Mouse (Mus musculus) midbrain, embryonic 14.5 days (tissue): ENCODE results near the gene Serpinb9b. TPM values are rescaled to one million over a fixed set of nuclear protein-coding genes. Genes with fewer than 3 reads are reported as not detected.

ENCODE experiments used
- ATAC-seq: fragments of 200-750 bp; cut with Nextera tagmentation; 2 replicates; pipeline ENCODE4 v1.8.0; 2017; ENCODE audit warnings: moderate number of reproducible peaks, moderate library complexity; ENCODE audit not compliant: low FRiP score, low TSS enrichment
- DNase-seq: peaks from one replicate; pipeline ENCODE4 v3.0.0-alpha.2; 2015
- H3K27ac ChIP-seq: fragments of 300-500 bp; sonication (generic); replicated peaks from 2 replicates; pipeline ENCODE4 v1.5.1; 2014; ENCODE audit warnings: mild to moderate bottlenecking, low read depth, low read length, moderate library complexity
- H3K27me3 ChIP-seq: fragments of 300-500 bp; sonication (generic); 2 replicates; pipeline ENCODE4 v1.6.1; 2014; ENCODE audit warnings: low read length, control low read depth, mixed read lengths; ENCODE audit not compliant: control insufficient read depth, insufficient read depth
- H3K36me3 ChIP-seq: fragments of 300-500 bp; sonication (generic); 2 replicates; pipeline ENCODE4 v1.6.1; 2014; ENCODE audit warnings: low read length, control low read depth; ENCODE audit not compliant: control insufficient read depth, insufficient read depth
- H3K4me1 ChIP-seq: fragments of 300-500 bp; sonication (generic); 2 replicates; pipeline ENCODE4 v1.6.1; 2014; ENCODE audit warnings: mild to moderate bottlenecking, antibody characterized with exemption, low read length, control low read depth; ENCODE audit not compliant: control insufficient read depth, insufficient read depth
- H3K4me2 ChIP-seq: fragments of 300-500 bp; sonication (generic); 2 replicates; pipeline ENCODE4 v1.6.1; 2014; ENCODE audit warnings: mild to moderate bottlenecking, low read length, moderate library complexity
- H3K4me3 ChIP-seq: fragments of 300-500 bp; sonication (generic); replicated peaks from 2 replicates; pipeline ENCODE4 v1.5.1; 2014; ENCODE audit warnings: low read depth, low read length
- H3K9ac ChIP-seq: fragments of 300-500 bp; sonication (generic); replicated peaks from 2 replicates; pipeline ENCODE4 v1.6.1; 2014; ENCODE audit warnings: mild to moderate bottlenecking, low read length, moderate library complexity
- H3K9me3 ChIP-seq: fragments of 300-500 bp; sonication (generic); 2 replicates; pipeline ENCODE4 v1.6.1; 2016; ENCODE audit warnings: low read length, control low read depth, mixed read lengths; ENCODE audit not compliant: control insufficient read depth
- WGBS: fragments of 180-500 bp; shearing (Covaris S2); extraction: QIAGEN DNeasy Blood & Tissue Kit; methylation state at CpG from one replicate; pipeline ENCODE4 v1.1.7; 2014; 5-methylcytosine and 5-hydroxymethylcytosine counted together
- polyA plus RNA-seq: library from polyadenylated mRNA; unstranded; fragments of >200 nt; fragmentation: Nextera tagmentation; extraction: Ambion mirVana; gene quantifications from 2 replicates; pipeline ENCODE4 v1.2.1, GENCODE M21; 2014

The Serpinb9b gene
- polyA plus RNA-seq, 1 experiment from 2014 or later: 0.62 TPM

GRCm38 (mm10) chr13:33003523-33004413 lies 23.4 kb upstream of the Serpinb9b start:
- DNase-seq (no peak), ATAC-seq (no peak)
- Histone ChIP-seq H3K4me1 (no peaks in the 10 kb centered on the region), H3K27me3 (no peaks in the 10 kb centered on the region), H3K36me3 (no peaks in the 10 kb centered on the region), H3K9me3 (no peaks in the 10 kb centered on the region), H3K4me2 (peak overlapping the region; percentile 46), H3K4me3 (no peak overlapping the region; the same call in 1 of the 2 replicates), H3K27ac (no peak overlapping the region), H3K9ac (peak overlapping the region; percentile 36; the same call in 1 of the 2 replicates)
- WGBS: 74% methylated on average over 9 of the region's 9 CpGs

- DNase-seq (peak; percentile 68), ATAC-seq (peak; percentile 66)
- peak overlapping the region; percentile 36; the same call in 1 of the 2 replicates for H3K9ac ChIP-seq
- no peaks in the 10 kb centered on the region for H3K36me3 ChIP-seq
- no peaks in the 10 kb centered on the region for H3K4me1 ChIP-seq
- peak overlapping the region; percentile 46 for H3K4me2 ChIP-seq
- no peak overlapping the region for H3K27ac ChIP-seq
- H3K27me3 ChIP-seq: no peaks in the 10 kb centered on the region
- H3K9me3 ChIP-seq: no peaks in the 10 kb centered on the region
- peak overlapping the region; percentile 15 for H3K4me3 ChIP-seq
- WGBS: 21% methylated on average over 12 of the region's 12 CpGs
Observed at GRCm38 (mm10) chr13:33004414-33005105, 22.7 kb upstream of the Serpinb9b start.

DNA sequence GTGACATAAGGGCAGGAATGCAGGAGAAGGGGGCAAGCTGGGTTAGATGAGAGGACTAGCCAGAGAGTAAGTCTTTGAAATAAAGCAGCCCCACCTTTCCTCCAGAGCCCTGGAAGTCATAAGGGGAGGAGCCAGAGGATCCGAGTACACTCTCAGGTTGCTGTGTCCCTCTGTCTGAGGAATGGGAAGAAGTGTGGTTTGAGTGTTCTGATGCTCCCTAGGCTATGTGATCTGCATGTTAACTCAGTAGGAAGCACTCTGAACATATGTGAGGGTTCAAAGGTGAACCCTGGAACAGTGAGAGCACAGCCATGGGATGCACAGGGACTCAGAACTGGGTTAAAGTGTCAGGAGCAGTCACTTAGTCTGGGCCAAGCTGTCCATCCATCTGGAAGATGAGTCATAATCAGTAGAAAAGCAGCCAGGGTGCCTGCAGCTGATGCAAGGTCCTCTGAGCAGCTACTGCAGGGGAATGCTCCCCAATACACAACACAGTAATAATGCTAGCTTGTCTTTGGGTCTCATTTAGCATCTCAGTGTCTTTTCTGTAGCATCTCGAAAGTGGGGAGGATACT lies 21.6 kb upstream of the Serpinb9b start:
- Histone ChIP-seq H3K4me2 (no peak overlapping the region), H3K9me3 (no peaks in the 10 kb centered on the region), H3K36me3 (no peaks in the 10 kb centered on the region), H3K27me3 (no peaks in the 10 kb centered on the region), H3K9ac (no peak overlapping the region), H3K4me1 (no peaks in the 10 kb centered on the region), H3K27ac (no peak overlapping the region), H3K4me3 (no peak overlapping the region)
- 70% methylated on average over 2 of the region's 2 CpGs for WGBS
- ATAC-seq (no peak), DNase-seq (no peak)

DNA sequence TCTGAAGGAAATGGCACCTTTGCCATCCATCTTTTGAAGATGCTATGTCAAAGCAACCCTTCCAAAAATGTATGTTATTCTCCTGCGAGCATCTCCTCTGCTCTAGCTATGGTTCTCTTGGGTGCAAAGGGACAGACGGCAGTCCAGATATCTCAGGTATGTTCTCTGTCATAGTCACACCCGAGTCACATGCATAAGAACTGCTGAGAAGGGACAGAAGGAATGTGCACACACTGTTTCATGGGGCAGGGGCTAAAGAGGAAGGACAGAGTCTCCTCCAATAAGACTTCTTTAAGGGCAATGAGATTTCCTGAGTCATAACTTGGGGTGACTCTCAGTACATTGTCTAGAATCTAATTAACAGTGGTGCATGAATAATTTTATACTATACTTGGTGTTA lies 20.7 kb upstream of the Serpinb9b start:
- no peak overlapping the region for H3K4me2 ChIP-seq
- H3K36me3 ChIP-seq: no peaks in the 10 kb centered on the region
- no peaks in the 10 kb centered on the region for H3K27me3 ChIP-seq
- no peak for ATAC-seq
- DNase-seq: no peak
- H3K4me3 ChIP-seq: no peak overlapping the region
- no peak overlapping the region for H3K9ac ChIP-seq
- no peaks in the 10 kb centered on the region for H3K9me3 ChIP-seq
- WGBS: 89% methylated on average over 3 of the region's 3 CpGs
- H3K4me1 ChIP-seq: no peaks in the 10 kb centered on the region
- H3K27ac ChIP-seq: no peak overlapping the region

DNA sequence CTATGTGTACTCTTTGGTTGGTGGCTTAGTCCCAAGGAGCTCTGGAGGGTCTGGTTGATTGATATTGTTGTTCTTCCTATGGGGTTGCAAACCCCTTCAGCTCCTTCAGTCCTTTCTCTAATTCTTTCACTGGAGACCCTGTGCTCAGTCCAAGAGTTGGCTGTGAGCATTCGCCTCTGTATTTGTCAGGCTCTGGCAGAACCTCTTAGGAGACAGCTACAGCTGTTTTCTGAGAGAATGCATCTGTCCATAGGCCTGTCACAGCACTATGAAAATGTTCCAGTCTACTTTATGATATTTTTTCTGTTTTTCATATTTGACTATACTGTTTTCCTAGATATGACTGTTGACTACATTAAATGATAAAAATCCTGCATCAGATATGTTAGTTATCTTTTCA lies 14.8 kb upstream of the Serpinb9b start:
- Histone ChIP-seq H3K9ac (no peak overlapping the region), H3K4me1 (no peaks in the 10 kb centered on the region), H3K27me3 (no peaks in the 10 kb centered on the region), H3K4me2 (no peak overlapping the region), H3K27ac (no peak overlapping the region), H3K36me3 (no peaks in the 10 kb centered on the region), H3K4me3 (no peak overlapping the region), H3K9me3 (no peaks in the 10 kb centered on the region)
- WGBS: 95% methylated on average over 1 of the region's 1 CpGs
- ATAC-seq: no peak
- DNase-seq: no peak

DNA sequence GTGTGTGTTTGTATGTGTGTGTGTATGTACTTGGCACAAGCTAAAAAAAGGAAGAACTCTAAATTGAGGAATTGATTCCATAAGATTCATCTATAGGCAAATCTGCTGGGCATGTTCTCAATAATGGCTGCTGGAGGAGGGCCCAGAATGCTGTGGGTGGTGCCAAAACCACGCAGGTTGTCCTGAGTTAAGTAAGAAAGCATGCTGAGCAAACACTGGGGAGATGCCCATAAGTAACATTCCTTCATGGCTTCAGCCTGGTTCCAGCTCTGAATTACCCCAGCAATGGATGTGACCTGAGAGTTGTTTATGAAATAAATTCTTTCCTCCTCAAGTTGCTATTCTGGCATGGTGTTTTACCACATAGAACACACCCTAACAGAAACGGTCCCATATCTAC lies 13.9 kb upstream of the Serpinb9b start:
- Histone ChIP-seq H3K4me3 (no peak overlapping the region), H3K27ac (no peak overlapping the region), H3K27me3 (no peaks in the 10 kb centered on the region), H3K4me1 (no peaks in the 10 kb centered on the region), H3K9ac (no peak overlapping the region), H3K4me2 (no peak overlapping the region), H3K36me3 (no peaks in the 10 kb centered on the region), H3K9me3 (no peaks in the 10 kb centered on the region)
- ATAC-seq (no peak), DNase-seq (no peak)
- WGBS: 70% methylated on average over 2 of the region's 2 CpGs

DNA sequence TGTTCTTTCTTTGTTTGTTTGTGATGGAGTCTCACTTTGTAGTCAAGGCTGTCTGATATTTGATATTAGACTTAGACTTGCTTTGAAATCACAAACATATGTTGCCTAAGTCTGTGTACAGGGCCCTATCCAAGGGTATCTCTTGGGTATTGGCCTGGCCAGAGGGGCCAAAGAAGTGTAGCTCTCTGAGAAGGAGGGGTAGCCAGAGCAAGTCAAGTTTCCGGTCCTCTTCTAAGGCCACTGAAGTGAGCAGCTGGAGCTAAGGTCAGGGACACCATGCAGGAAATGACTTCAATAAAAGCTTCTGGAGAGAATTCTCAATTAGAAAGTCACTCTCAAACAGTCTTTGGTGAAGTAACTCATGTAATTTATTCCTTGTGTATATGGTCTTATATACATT lies 4.8 kb upstream of the Serpinb9b start:
- ATAC-seq: no peak
- H3K4me2 ChIP-seq: no peak overlapping the region
- no peaks in the 10 kb centered on the region for H3K4me1 ChIP-seq
- WGBS: 94% methylated on average over 1 of the region's 1 CpGs
- no peak overlapping the region for H3K9ac ChIP-seq
- no peak overlapping the region for H3K4me3 ChIP-seq
- no peak overlapping the region for H3K27ac ChIP-seq
- H3K9me3 ChIP-seq: no peaks in the 10 kb centered on the region
- no peak for DNase-seq
- no peaks in the 10 kb centered on the region for H3K27me3 ChIP-seq
- H3K36me3 ChIP-seq: no peaks in the 10 kb centered on the region

GRCm38 (mm10) chr13:33026427-33027057 lies 674 bp upstream of the Serpinb9b start:
- Histone ChIP-seq H3K27ac (no peak overlapping the region), H3K4me3 (no peak overlapping the region), H3K4me2 (no peak overlapping the region), H3K36me3 (no peaks in the 10 kb centered on the region), H3K9me3 (no peaks in the 10 kb centered on the region), H3K9ac (no peak overlapping the region), H3K27me3 (no peaks in the 10 kb centered on the region), H3K4me1 (no peaks in the 10 kb centered on the region)
- ATAC-seq: no peak
- DNase-seq: no peak
- WGBS: 79% methylated on average over 1 of the region's 1 CpGs
